Mouse (Mus musculus): ENCODE data around the gene Ap1s1.

Ap1s1 gene

DNA sequence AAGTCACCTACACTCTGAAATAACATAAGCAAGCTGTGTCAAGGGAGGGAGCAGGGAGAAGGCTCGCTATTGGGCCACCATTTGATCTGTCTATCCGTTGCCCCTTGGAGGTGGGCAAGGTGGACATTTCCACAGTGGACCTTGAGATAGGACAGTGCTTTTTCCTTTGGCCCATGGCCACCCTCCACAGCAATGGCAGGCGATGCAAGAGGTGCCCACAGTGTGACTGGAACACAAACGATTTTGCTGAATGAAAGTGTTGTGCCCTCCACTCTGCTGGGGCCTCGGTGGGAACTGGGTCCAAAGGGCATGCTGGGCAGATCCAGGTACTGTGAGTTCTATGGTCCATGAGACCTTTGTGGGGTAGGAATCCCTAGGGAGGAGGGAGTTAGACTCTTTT, 16.7 kb upstream of the Ap1s1 start:
- DNase-seq, result no peak

DNA sequence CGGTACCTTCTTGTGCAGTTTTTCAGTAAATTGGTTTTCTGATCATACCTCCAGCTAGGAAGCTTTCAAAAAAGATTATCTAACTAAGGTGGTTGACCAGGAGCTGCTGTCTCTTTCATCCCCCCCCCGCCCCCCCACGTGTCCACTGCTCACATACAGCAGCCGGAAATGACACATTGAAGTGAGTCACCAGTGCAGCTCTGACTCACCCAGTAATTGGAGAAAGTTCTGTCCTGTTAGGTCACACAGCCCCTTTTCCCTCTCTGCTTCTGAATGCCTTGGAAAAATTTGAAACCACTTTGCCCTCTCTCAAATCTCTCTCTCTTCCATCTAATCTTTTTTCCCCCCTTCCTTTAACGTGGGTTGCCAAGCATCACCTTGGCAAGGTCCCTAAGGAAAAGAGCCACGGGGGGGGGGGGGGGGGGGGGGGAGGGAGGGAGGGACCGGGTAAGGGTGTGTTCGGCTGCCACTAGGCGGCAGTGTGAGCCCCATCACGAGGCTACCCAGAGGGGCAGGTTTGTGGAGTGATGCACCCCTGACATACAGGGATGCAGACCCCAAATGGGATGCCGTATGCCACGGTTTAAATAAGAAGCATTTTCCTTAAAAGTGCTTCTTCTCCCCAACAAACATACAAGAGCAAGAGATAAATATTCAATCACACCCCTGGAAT, 16.0 kb upstream of the Ap1s1 start:
- peak; percentile 70 to 85 for DNase-seq

DNA sequence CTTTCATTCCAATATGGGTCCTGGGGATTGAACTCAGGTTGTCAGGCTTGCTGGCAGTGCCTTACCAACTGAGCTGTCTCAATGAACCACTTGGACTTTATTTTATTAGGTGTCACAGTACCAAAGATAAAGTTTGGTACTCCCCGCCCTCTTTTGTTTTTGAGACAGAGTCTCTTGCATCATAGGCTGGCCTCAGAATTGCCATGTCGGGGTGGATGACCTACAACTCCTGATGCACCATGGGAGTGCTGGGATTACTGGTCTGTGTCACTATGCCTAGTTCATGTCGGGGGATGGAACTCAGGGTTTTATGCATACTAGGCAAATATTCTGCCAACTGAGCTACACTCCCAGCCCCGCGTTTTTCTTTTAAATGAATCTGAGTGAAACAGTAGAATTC, 8.9 kb upstream of the Ap1s1 start:
- DNase-seq, result no peak

DNA sequence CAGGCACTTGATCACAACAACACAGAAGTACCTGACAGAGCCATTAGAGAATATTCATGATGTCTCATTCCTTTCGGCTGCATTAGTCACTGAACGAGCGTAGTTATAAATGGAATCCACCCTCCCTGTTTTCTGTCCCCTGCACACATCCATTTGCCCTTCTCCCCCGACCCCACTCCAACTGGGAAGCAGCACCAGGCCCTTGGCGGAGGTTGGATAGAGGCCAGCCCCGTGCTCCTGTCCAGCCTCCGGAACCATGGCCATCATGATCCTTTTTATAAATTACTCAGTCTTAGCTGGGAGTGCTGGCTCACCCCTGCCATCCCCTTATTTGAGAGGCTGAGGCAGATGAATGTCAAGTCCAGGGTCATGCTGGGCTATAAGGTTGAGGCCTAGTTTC, 8.4 kb upstream of the Ap1s1 start:
- DNase-seq, result no peak

DNA sequence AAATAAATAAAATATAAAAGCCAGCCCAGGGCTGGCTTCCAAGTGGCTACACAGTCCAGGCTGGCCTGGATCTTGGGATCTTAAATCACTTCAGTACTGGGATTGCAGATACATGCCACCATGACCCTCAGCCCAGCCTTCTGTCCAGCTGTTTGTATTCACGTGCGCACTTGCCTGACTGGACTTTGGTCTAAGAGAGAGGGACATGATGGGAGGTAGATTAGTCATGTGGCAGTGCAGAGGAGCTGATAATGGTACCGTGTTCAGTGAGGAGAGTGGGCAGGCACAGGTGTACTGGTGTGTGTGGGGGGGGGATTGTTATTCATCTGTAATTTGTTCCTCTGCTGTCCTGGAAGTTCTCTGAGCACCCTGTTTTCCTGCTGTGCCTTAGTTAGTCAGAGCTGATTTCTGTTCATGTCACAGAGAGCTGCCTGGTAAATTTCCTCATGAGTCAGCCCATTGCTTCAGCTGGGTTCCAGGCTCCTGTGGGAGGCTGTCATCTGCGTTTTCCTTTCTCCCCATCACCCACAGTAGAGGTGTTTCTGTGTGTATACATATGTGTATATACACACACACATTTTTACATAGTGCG, 6.1 kb upstream of the Ap1s1 start:
- no peak for DNase-seq

DNA sequence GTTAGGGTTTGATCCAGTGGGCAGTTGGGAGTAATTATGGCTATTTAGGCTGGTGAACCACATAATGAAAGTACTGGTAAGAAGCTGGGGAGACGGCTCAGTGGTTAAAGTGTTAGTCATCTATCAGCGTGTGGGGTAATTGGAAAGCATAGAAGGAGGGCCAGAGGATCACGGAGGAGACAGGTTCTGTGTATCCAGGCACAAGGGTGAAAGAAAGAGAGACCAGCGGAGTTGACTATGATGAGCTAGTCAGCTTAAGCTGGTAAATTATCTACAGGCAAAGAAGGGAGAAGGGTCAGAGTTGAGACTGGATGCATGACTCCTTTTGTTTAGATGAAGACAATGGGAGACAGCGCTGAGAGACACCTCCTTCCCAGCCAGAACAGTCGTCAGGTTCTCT, 5.2 kb upstream of the Ap1s1 start:
- DNase-seq, result no peak

DNA sequence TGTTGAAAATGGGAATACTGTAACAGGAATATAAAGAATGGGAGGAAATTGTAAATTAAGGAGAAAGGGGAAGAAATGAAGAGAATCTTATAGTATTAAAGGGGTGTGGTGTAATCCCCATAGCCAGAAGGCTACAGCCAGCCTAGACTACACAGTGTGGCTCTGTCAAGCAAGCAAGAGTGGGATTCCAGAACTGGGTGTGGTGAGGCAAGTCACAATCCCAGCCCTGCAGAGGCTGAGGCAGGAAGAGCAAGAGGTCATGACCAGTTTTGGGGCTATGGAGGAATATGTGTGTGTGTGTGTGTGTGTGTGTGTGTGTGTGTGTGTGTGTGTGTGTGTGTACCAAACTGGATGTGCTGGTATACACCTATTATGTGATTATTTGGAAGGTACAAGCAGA, 1.1 kb upstream of the Ap1s1 start:
- DNase-seq, result no peak

DNA sequence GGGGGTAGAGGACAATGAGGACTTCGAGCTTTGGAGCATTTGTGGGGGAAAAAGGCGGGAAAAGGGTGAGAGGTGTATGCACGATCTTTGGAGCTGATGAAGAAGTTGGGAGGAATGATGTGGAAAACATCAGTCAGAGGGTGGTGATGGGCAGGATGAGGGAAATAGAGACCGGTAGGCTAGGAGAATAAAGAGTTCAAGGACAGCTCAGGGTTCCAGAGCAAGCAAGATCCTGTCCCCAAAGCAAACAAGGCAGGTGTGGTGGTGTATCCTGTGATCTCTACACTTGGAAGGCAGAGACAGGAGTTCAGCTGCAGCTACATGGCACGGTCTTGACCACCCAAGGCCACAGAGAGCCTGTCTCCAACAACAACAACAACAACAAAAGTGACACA, 386 bp upstream of the Ap1s1 start:
- no peak for DNase-seq

DNA sequence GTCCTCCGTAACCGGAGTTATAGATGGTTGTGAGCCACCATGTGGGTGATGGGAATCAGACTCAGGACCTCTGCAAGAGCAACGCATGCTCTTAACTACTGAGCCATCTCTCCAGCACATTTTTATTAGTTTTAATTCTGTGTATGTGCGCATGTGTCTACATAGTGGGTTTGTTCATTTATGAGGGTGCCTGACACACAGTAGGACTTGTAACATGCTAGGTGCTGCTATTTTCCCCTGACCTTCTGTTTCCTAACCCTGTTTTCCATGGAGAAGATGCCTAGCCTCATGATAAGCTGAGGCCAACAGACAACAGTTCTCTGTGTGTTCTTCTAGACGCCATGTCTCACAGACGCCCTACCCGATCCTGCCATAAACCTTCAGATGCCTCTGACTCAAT, 1.9 kb downstream of the Ap1s1 start:
- no peak for DNase-seq

DNA sequence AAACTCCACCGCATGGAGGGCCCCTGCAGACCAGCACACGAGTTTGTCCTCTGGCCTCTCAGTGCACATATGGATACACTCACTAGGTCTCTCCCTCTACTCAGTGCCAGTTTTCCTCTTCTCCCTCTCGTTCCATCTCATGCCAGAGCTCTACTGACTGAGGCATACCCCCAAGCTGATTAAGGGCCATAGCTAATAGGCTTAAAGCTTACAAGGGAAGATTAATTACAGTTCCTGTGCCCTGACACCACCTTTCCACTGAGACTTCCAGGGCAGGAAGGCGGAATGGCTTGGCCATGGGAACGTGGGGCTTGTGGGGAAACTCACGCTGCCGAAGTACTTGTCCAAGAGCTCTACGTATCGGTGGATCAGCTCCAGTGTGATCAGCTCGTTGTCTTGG, 4.5 kb downstream of the Ap1s1 start:
- DNase-seq, result no peak

DNA sequence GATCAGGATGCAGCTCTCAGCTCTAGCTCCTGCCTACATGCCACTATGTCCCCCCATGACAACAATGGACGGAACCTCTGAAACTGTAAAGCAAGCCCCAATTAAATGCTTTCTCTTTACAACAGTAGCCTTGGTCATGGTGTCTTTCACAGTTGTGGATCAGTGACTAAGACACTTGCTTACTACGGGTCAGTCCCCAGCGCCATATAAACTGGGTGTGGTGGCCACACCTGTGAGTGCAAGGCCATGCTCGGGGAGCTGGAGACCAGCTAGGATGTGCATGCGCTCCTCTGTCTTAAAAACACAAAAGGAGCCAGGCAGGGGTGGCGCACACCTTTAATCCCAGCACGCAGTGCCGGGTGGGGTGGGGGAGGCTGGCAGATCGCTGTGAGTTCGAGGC, 6.5 kb downstream of the Ap1s1 start:
- no peak for DNase-seq

DNA sequence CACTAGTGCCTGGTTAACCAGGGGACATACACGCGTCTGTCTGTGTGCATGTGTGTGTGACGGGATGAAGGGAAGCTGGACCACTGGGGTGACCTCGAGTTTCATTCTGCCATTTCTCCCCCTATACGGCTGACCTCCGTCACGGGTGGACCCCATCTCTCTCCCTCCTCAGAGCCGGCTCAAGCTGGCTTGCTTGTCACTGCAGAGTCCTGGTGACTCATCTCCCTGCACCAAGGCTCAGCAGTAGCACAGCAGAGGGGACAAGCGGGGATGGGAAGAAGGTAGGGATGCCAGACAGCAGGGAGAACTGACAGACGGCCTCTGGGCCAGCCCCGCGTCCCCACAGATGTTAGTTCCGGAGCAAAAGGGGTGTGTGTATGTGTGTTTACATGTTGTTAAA, 9.7 kb downstream of the Ap1s1 start:
- DNase-seq, result no peak

DNA sequence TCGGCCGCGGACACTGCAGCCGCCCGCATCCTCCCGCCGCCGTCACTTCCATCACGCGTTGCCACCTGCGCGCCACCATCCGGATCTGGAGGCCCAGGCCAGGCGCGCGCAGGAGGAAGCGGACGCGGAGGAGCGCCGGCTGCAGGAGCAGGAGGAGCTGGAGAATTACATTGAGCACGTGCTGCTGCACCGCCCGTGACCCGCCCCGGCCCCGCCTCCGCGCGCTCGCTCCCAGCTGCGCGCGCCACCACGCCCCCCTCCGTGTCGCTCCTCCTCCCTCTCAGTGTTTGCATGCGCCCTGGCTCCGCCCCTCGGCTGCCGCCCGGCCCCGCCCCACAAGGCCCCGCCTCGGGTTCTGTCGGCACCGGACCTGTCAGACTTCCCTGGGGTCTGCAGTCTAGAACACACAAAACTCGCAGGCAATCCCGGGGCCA, 13.3 kb downstream of the Ap1s1 start:
- peak; percentile 82 to 93 for DNase-seq

DNA sequence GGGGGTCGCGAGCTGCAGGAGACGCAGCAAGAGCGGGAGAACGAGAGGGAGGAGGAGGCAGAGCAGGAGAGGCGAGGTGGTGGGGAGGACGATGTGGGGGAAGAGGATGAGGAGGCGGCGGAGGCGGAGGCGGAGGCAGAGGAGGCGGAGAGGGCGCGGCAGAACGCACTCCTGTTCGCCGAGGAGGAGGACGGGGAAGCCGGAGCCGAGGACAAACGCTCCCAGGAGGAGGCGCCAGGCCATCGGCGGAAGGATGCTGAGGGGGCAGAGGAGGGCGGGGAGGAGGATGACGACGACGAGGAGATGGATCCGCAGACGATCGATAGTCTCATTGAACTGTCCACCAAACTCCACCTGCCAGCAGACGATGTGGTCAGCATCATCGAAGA, 13.9 kb downstream of the Ap1s1 start:
- peak in 1 of 2 experiments; percentile 64 for DNase-seq

DNA sequence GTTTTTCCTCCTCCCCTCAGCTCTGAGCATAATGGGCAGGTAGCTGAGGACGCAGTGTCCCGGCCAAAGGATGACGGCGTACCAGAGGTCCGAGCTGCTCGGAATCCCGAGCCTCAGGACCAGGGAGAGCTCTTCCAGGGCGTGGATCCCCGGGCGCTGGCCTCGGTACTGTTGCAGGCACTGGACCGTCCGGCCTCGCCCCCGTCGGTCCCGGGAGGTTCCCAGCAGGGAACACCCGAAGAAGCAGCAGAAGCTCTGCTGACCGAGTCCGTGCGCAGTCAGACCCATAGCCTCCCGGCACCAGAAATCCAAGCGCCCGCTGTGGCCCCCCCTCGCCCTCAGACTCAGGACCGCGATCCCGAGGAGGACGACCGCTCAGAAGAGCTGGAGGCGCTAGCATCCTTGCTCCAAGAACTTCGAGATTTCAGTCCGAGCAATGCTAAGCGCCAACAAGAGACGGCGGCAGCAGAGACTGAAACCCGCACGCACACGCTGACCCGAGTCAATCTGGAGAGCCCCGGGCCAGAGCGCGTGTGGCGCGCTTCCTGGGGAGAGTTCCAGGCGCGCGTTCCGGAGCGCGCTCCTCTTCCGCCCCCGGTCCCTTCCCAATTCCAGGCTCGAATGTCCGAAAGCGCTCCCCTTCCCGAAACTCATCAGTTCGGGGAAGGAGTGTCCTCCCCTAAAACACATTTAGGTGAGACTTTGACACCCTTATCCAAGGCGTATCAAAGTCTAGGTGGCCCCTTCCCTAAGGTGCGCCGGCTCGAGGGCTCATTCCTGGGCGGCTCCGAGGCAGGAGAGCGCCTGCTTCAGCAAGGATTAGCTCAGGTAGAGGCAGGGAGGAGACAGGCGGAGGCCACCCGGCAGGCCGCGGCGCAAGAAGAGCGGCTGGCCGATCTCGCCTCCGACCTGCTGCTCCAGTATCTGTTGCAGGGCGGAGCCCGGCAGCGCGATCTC, 14.6 kb downstream of the Ap1s1 start:
- DNase-seq, result peak; percentile 48 to 57

DNA sequence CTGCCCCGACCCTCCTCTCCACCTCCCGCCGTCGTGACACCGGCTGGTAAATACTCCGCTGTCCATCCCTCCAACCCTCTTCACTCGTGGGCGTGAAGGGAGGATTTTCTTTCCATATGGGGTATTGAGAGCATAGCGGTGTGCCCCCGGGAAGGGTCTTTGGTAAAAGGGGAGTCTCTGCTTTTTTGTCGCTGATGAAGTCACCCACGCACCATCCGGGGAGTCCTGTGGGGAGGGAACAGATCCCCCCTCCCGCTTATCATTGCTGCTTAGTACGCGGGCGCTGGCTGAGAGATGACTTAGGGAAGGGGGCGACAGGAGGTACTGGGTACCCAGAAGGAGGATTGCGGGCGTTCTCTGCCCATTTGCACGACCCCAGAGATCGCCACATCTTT, 15.5 kb downstream of the Ap1s1 start:
- no peak for DNase-seq

DNA sequence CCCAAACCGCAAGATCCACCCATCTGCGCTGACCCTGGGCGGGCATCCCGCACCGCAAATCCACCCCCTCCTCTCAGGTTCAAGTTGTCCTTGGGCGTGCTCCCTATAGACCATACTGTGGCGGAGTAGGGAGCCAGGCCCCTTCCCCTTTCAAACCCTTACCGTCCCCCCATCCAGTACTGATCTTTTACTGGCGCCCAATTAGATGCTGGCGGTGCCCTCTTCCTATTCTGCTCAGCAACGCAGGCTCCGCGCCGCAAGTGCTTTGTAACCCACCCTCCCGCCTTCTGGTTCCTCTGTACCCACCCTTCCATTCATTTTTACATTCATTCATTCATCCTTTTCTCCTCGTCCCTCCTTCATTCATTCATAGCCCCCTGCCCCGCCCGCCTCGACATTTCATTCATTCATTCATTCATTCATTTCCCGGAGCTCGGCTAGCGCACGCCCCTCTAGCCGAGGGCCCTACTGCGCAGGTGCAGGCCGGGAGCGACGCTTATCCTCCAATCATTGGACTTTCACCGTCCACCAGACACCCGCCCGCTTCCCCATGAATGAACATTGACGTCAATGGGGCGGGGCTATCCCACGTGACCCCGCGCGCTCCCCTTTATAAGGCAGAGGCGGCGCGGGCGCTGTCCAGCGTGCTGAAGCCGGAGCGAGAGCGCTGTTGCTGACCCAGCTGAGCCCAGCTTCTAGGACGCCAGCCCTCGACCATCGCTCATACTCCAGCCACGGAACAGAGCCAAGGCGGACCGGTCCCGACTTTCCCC, 16.1 kb downstream of the Ap1s1 start:
- DNase-seq, result peak; percentile 95 to 97

DNA sequence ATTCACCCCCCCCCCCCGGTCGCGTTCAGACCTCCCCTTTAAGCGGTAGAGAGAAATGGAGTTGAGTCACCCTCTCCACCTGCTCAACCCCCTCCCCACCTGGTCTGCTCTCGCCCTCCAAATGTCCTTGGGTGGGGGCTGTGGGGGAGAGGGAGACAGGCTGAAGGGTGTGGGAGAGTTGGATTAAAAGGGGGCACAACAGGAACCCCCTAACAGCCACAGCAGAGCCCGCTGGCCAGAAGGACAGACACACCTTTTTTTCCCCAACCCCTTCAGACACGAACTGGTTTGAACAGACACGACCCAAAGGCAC, 16.7 kb downstream of the Ap1s1 start:
- peak in 1 of 2 experiments; percentile 17 for DNase-seq

DNA sequence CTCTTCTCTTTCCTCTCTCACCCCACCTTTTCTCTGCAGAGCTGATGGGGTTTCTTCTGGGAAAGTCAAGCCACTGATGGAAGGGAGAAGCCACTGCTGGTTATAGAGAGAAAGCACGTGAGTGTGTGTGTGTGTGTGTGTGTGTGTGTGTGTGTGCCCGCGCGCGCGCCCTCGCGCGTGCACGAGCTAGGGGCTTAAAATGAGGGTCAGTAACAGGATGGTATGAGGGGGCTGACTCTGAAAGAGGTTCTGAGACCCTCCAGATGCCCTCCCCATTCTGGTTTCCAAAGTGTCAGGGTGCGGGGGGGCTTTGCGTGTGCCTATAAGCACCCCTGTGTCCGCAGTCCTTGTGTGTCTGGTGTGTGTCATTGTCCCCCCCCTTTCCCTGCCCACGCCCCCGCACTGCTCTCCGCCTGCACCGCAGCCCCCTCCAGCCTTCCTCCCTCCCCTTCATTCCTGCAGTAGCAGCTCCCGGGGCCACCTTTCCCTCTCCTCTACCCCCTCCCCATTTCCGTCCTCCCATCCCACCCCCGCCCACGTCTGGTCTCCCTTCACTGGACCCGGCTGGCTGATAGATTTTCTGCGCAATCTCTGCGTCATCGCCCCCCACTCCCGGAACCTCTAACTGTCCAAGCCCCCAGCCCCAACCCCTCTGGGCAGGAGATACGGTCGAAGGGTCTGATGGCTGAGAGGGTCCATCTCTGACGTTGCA, 17.2 kb downstream of the Ap1s1 start:
- DNase-seq, result peak in 1 of 2 experiments; percentile 27

DNA sequence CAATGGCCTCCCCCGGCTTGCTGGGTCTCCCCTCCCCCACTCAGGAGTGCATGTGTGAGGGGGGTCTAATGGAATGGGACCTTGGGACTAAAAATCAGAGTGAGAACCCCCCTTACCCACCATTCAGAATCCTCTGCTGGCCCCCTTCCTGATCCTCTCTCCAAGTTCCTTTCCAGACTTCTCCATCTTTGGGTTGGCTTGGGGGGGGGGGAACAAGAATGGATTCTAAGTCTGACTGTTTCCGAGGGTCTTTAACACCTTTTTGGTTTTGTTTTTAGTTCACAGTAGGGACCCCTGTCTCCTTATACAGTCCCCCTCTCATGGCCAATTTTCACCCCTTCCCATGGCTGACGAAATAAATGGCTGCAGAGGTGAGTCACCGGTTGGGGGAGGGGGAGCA, 19.8 kb downstream of the Ap1s1 start, which contains the start of gene Vgf:
Vgf (plus strand) TSS at position 301 of the 400 bp plus-strand sequence.
- no peak for DNase-seq

DNA sequence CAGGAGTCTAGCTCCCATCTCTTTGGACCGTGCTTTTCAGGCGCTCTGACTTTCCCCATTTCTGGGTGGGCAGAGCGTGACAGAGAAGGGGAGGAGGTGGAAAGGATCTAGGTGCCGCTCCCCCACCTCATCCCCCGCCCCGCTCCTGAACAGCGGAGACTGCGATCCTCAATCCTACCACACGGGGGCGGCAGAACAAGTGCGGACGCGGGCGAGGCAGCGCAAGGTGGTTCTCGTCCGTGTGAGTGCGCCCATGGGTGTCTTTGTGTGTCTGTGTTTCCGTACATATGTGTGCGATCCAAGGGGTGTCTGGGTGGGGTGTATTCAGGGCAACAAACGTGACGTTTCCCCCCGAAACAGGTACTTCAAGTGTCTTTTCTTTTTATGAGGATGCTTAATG, 20.8 kb downstream of the Ap1s1 start:
- DNase-seq, result peak; percentile 87 to 94

DNA sequence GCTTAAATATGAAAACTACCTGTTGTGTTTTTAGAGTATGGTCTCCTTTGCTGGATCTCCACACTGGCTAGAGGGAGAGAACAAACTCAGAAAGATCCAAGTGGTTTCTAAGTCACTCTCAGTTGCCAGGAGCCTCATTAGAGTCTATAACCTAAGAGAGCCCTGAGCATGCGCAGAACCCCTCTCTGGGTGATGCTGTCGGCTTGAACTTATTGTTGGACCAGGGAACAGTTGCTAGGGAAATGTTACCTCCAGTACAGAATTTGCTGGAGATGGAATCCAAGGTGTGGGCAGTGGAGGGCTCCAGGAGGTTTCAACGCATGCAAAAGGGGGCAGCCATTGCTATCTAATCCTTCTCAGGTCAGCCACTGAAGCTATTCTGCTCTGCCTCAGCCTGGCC, 21.6 kb downstream of the Ap1s1 start:
- DNase-seq, result no peak
